Comparison of ENCODE assay signal across 37 mouse cellular contexts in genomic region chr10:78723416-78723815, GRCm38 (mm10). TPM values are rescaled to one million over a fixed set of nuclear protein-coding genes. Genes with fewer than 3 reads are reported as not detected.
DNase-seq lines count a peak whose midpoint lies in the region; ATAC-seq and TF ChIP-seq lines count a peak whose summit lies in the region.
"Had no signal": no experiment of that assay in that cellular context is flagged by ENCODE, and none has a peak within 500 bp of the region (broad histone marks: within the 10 kb centered on the region; RNA-seq: fewer than 3 reads in every experiment).

No protein-coding gene starts in this region.

- peaks cover 5% of the 10 kb centered on the region for H3K4me1 ChIP-seq in forebrain, postnatal 0 days (ENCODE audit: insufficient read depth)
- H3K4me1 ChIP-seq in forebrain, embryonic 11.5 days (replicated peaks; ENCODE audit: control insufficient read depth, insufficient read depth, low read length), result no peaks in the 10 kb centered on the region
- no peaks in the 10 kb centered on the region for H3K4me1 ChIP-seq in midbrain, postnatal 0 days (ENCODE audit: insufficient read depth, low read length)
- no peaks in the 10 kb centered on the region for H3K4me1 ChIP-seq in midbrain, embryonic 11.5 days (ENCODE audit: control insufficient read depth, insufficient read depth, low read length)
- peaks cover 11% of the 10 kb centered on the region for H3K4me1 ChIP-seq in limb, embryonic 10.5 days
- H3K4me1 ChIP-seq: heart, embryonic 12.5 days had no signal

- no peak for TF ChIP-seq CTCF in forebrain, postnatal 0 days (IDR thresholded peaks at IDR 0.05; ENCODE audit: low read depth)
- TF ChIP-seq CTCF in midbrain, postnatal 0 days (IDR thresholded peaks at IDR 0.05), result no peak
- no peak for TF ChIP-seq CTCF in layer of hippocampus, adult 2 months (conservative IDR thresholded peaks at IDR 0.05)

- 11% methylated on average over 2 of the region's 2 CpGs for WGBS in forebrain, postnatal 0 days
- 29% methylated on average over 2 of the region's 2 CpGs for WGBS in forebrain, embryonic 11.5 days
- WGBS in midbrain, postnatal 0 days, result 47% methylated on average over 2 of the region's 2 CpGs
- 49% methylated on average over 2 of the region's 2 CpGs for WGBS in midbrain, embryonic 11.5 days
- 15% methylated on average over 2 of the region's 2 CpGs for WGBS in limb, embryonic 10.5 days

- H3K9ac ChIP-seq in forebrain, postnatal 0 days, result no peak overlapping the region
- H3K9ac ChIP-seq in forebrain, embryonic 11.5 days (ENCODE audit: low read length), result no peak overlapping the region
- no peak overlapping the region for H3K9ac ChIP-seq in midbrain, postnatal 0 days (replicated peaks; ENCODE audit: low read length, poor library complexity, severe bottlenecking)
- no peak overlapping the region for H3K9ac ChIP-seq in midbrain, embryonic 11.5 days (ENCODE audit: low read length)
- H3K9ac ChIP-seq: heart, embryonic 12.5 days; hindbrain, embryonic 15.5 days; liver, embryonic 14.5 days had no signal

- H3K4me3 ChIP-seq in forebrain, postnatal 0 days (ENCODE audit: low read depth, low read length), result no peak overlapping the region
- H3K4me3 ChIP-seq in forebrain, embryonic 11.5 days (ENCODE audit: low read depth, low read length), result no peak overlapping the region
- H3K4me3 ChIP-seq in midbrain, postnatal 0 days (ENCODE audit: low read depth, low read length), result no peak overlapping the region
- H3K4me3 ChIP-seq in midbrain, embryonic 11.5 days (ENCODE audit: low read depth, low read length), result no peak overlapping the region
- H3K4me3 ChIP-seq in limb, embryonic 10.5 days, result no peak overlapping the region
- no peak overlapping the region for H3K4me3 ChIP-seq in layer of hippocampus, adult 2 months
- H3K4me3 ChIP-seq: gastrocnemius, adult 2 months; heart, adult 2 months; heart, embryonic 12.5 days; hindbrain, embryonic 15.5 days had no signal

- H3K27me3 ChIP-seq in forebrain, postnatal 0 days (ENCODE audit: insufficient read depth, low read length), result no peaks in the 10 kb centered on the region
- H3K27me3 ChIP-seq in forebrain, embryonic 11.5 days (ENCODE audit: control insufficient read depth, insufficient read depth, low read length), result no peaks in the 10 kb centered on the region
- no peaks in the 10 kb centered on the region for H3K27me3 ChIP-seq in midbrain, postnatal 0 days (ENCODE audit: insufficient read depth, low read length)
- H3K27me3 ChIP-seq in midbrain, embryonic 11.5 days (ENCODE audit: control insufficient read depth, insufficient read depth, low read length), result no peaks in the 10 kb centered on the region
- H3K27me3 ChIP-seq in limb, embryonic 10.5 days (ENCODE audit: low read depth, poor library complexity, severe bottlenecking), result no peaks in the 10 kb centered on the region
- H3K27me3 ChIP-seq: heart, embryonic 12.5 days; hindbrain, embryonic 15.5 days had no signal

- H3K4me2 ChIP-seq in forebrain, postnatal 0 days (ENCODE audit: low read depth), result no peak overlapping the region
- H3K4me2 ChIP-seq in forebrain, embryonic 11.5 days (ENCODE audit: low read depth, low read length, severe bottlenecking), result no peak overlapping the region
- H3K4me2 ChIP-seq in midbrain, postnatal 0 days (ENCODE audit: low read depth, low read length, poor library complexity, severe bottlenecking), result no peak overlapping the region
- H3K4me2 ChIP-seq in midbrain, embryonic 11.5 days, result no peak overlapping the region
- H3K4me2 ChIP-seq: heart, embryonic 12.5 days; hindbrain, embryonic 15.5 days had no signal

- no peaks in the 10 kb centered on the region for H3K36me3 ChIP-seq in forebrain, postnatal 0 days (ENCODE audit: insufficient read depth)
- H3K36me3 ChIP-seq in forebrain, embryonic 11.5 days (ENCODE audit: control insufficient read depth, insufficient read depth, low read length), result no peaks in the 10 kb centered on the region
- no peaks in the 10 kb centered on the region for H3K36me3 ChIP-seq in midbrain, postnatal 0 days (ENCODE audit: insufficient read depth, low read length)
- no peaks in the 10 kb centered on the region for H3K36me3 ChIP-seq in midbrain, embryonic 11.5 days (ENCODE audit: control insufficient read depth, insufficient read depth, low read length)
- H3K36me3 ChIP-seq in limb, embryonic 10.5 days, result no peaks in the 10 kb centered on the region
- H3K36me3 ChIP-seq: heart, embryonic 12.5 days; hindbrain, embryonic 15.5 days had no signal

- ATAC-seq in forebrain, postnatal 0 days, result peak; percentile 12
- ATAC-seq in forebrain, embryonic 11.5 days (replicated peaks; ENCODE audit: low FRiP score), result no peak
- ATAC-seq in midbrain, postnatal 0 days (ENCODE audit: low FRiP score), result no peak
- no peak for ATAC-seq in midbrain, embryonic 11.5 days (ENCODE audit: low FRiP score)

- H3K27ac ChIP-seq in forebrain, postnatal 0 days (ENCODE audit: low read depth, low read length), result no peak overlapping the region
- H3K27ac ChIP-seq in forebrain, embryonic 11.5 days (ENCODE audit: low read depth, low read length), result no peak overlapping the region
- no peak overlapping the region for H3K27ac ChIP-seq in midbrain, postnatal 0 days (ENCODE audit: low read depth, low read length)
- no peak overlapping the region for H3K27ac ChIP-seq in midbrain, embryonic 11.5 days (ENCODE audit: low read depth, low read length)
- H3K27ac ChIP-seq in limb, embryonic 10.5 days, result no peak overlapping the region
- H3K27ac ChIP-seq in layer of hippocampus, adult 2 months, result no peak overlapping the region
- H3K27ac ChIP-seq: gastrocnemius, adult 2 months; heart, adult 2 months; hindbrain, embryonic 15.5 days; liver, embryonic 14.5 days; macrophage had no signal

- no peaks in the 10 kb centered on the region for H3K9me3 ChIP-seq in forebrain, postnatal 0 days (ENCODE audit: low read length)
- H3K9me3 ChIP-seq in forebrain, embryonic 11.5 days (ENCODE audit: control insufficient read depth, low read length), result no peaks in the 10 kb centered on the region
- H3K9me3 ChIP-seq in midbrain, postnatal 0 days (ENCODE audit: low read length), result no peaks in the 10 kb centered on the region
- no peaks in the 10 kb centered on the region for H3K9me3 ChIP-seq in midbrain, embryonic 11.5 days (ENCODE audit: control insufficient read depth, low read length)
- H3K9me3 ChIP-seq in limb, embryonic 10.5 days (replicated peaks), result no peaks in the 10 kb centered on the region
- H3K9me3 ChIP-seq: heart, embryonic 12.5 days; hindbrain, embryonic 15.5 days had no signal

- DNase-seq in forebrain, postnatal 0 days, result peak; percentile 49
- no peak for DNase-seq in forebrain, embryonic 11.5 days (ENCODE audit: low spot score)
- peak; percentile 2 for DNase-seq in midbrain, postnatal 0 days (ENCODE audit: low spot score)
- no peak for DNase-seq in midbrain, embryonic 11.5 days (ENCODE audit: low spot score, missing footprints)
- DNase-seq in limb, embryonic 10.5 days (ENCODE audit: low spot score), result peak; percentile 47
- DNase-seq in retina, embryonic 14.5 days (ENCODE audit: low spot score), result peak; percentile 61
- DNase-seq in layer of hippocampus, adult 2 months (ENCODE audit: low spot score in 2 of 2), result no peak
- DNase-seq in lung, postnatal 4 days, result no peak
- DNase-seq: adrenal gland, postnatal 36 days; gastrocnemius, adult 2 months; gastrocnemius, postnatal 36 days; heart, adult 2 months; kidney, adult 2 months; kidney, postnatal 36 days; liver; lung, adult 2 months; thymus, postnatal 4 days had no signal

RNA-seq across cellular contexts. Expression of gene Casp14, which starts 5.3 kb away (rescaled TPM):
- total RNA-seq in forebrain, postnatal 0 days (2014; rRNA removed), result not detected in 2 replicates
- not detected in 2 replicates for polyA plus RNA-seq in forebrain, postnatal 0 days (2015; fragmentation: Nextera tagmentation; extraction: Ambion mirVana)
- not detected in 2 replicates for polyA plus RNA-seq in forebrain, embryonic 11.5 days (2014; fragmentation: Nextera tagmentation; extraction: Ambion mirVana)
- total RNA-seq in midbrain, postnatal 0 days (2014; rRNA removed), result 0.44 TPM in 1 of 2 replicates, not detected in the other
- not detected in 2 replicates for polyA plus RNA-seq in midbrain, postnatal 0 days (2015; fragmentation: Nextera tagmentation; extraction: Ambion mirVana)
- polyA plus RNA-seq in midbrain, embryonic 11.5 days (2014; fragmentation: Nextera tagmentation; extraction: Ambion mirVana), result not detected in 2 replicates
- polyA plus RNA-seq in limb, embryonic 10.5 days (2016; fragmentation: Nextera tagmentation; extraction: Ambion mirVana), result 0.06 TPM in 1 of 2 replicates, not detected in the other
- not detected for total RNA-seq in layer of hippocampus, adult 2 months (2021)
- total RNA-seq: adrenal gland, adult 18-20 months; adrenal gland, postnatal 36 days; gastrocnemius, adult 2 months; gastrocnemius, postnatal 36 days; heart, adult 2 months; hematopoietic stem cell, adult 5-6 weeks; layer of hippocampus, adult 8-10 months; layer of hippocampus, postnatal 25 days; left cerebral cortex, postnatal 10 days; megakaryocyte-erythroid progenitor cell, adult 5-6 weeks; MEL had no signal
- polyA plus RNA-seq: cerebellum, adult 2 months; heart, adult 2 months; heart, embryonic 12.5 days; heart, postnatal 0 days; hindbrain, embryonic 15.5 days; kidney, adult 2 months; kidney, embryonic 16.5 days; liver, embryonic 14.5 days; macrophage; midbrain, embryonic 14.5 days; small intestine, adult 2 months; testis, adult 2 months had no signal

RNA-seq across cellular contexts. Expression of gene Ccdc105, which starts 29.4 kb away (rescaled TPM):
- total RNA-seq in forebrain, postnatal 0 days (2014; rRNA removed), result not detected in 2 replicates
- polyA plus RNA-seq in forebrain, postnatal 0 days (2015; fragmentation: Nextera tagmentation; extraction: Ambion mirVana), result 0.16 and 0.17 TPM in 2 replicates
- 0.15 and 0.20 TPM in 2 replicates for polyA plus RNA-seq in forebrain, embryonic 11.5 days (2014; fragmentation: Nextera tagmentation; extraction: Ambion mirVana)
- total RNA-seq in midbrain, postnatal 0 days (2014; rRNA removed), result 0.22 TPM in 1 of 2 replicates, not detected in the other
- 0.23 and 0.26 TPM in 2 replicates for polyA plus RNA-seq in midbrain, postnatal 0 days (2015; fragmentation: Nextera tagmentation; extraction: Ambion mirVana)
- polyA plus RNA-seq in midbrain, embryonic 11.5 days (2014; fragmentation: Nextera tagmentation; extraction: Ambion mirVana), result 0.10 and 0.21 TPM in 2 replicates
- polyA plus RNA-seq in limb, embryonic 10.5 days (2016; fragmentation: Nextera tagmentation; extraction: Ambion mirVana), result 0.14 and 0.20 TPM in 2 replicates
- under 1 TPM; 0.81 to 0.84 TPM for total RNA-seq in layer of hippocampus, adult 2 months (2021)
- total RNA-seq: adrenal gland, adult 18-20 months; adrenal gland, postnatal 36 days; gastrocnemius, adult 2 months; gastrocnemius, postnatal 36 days; heart, adult 2 months; hematopoietic stem cell, adult 5-6 weeks; megakaryocyte-erythroid progenitor cell, adult 5-6 weeks; MEL had no signal
- polyA plus RNA-seq: heart, adult 2 months; heart, embryonic 12.5 days; heart, postnatal 0 days; intestine, embryonic 14.5 days; kidney, adult 2 months; kidney, embryonic 16.5 days; liver, embryonic 14.5 days; lung, adult 2 months; macrophage; small intestine, adult 2 months; stomach, embryonic 14.5 days; thymus, postnatal 0 days had no signal

RNA-seq across cellular contexts. Expression of gene Slc1a6, which starts 56.9 kb away (rescaled TPM):
- total RNA-seq in forebrain, postnatal 0 days (2014; rRNA removed), result 16.6 and 19.1 TPM in 2 replicates
- 10.7 and 15.5 TPM in 2 replicates for polyA plus RNA-seq in forebrain, postnatal 0 days (2015; fragmentation: Nextera tagmentation; extraction: Ambion mirVana)
- polyA plus RNA-seq in forebrain, embryonic 11.5 days (2014; fragmentation: Nextera tagmentation; extraction: Ambion mirVana), result 1.4 and 1.5 TPM in 2 replicates
- 45.9 and 66.1 TPM in 2 replicates for total RNA-seq in midbrain, postnatal 0 days (2014; rRNA removed)
- 30.7 and 33.4 TPM in 2 replicates for polyA plus RNA-seq in midbrain, postnatal 0 days (2015; fragmentation: Nextera tagmentation; extraction: Ambion mirVana)
- 1.1 TPM in 2 replicates for polyA plus RNA-seq in midbrain, embryonic 11.5 days (2014; fragmentation: Nextera tagmentation; extraction: Ambion mirVana)
- 0.49 and 1.1 TPM in 2 replicates for polyA plus RNA-seq in limb, embryonic 10.5 days (2016; fragmentation: Nextera tagmentation; extraction: Ambion mirVana)
- 10 to 100 TPM; 11.0 to 11.5 TPM for total RNA-seq in layer of hippocampus, adult 2 months (2021)
- total RNA-seq: adrenal gland, adult 18-20 months; adrenal gland, postnatal 36 days; gastrocnemius, adult 2 months; gastrocnemius, postnatal 36 days; heart, adult 2 months; hematopoietic stem cell, adult 5-6 weeks; megakaryocyte-erythroid progenitor cell, adult 5-6 weeks; MEL had no signal
- polyA plus RNA-seq: macrophage had no signal

Comparison
In these comparisons a context has a peak if more than half of its experiments do, and no peak if none do; other contexts are left out.
1. DNase-seq: peak in forebrain, postnatal 0 days (single experiment), midbrain, postnatal 0 days (single experiment), limb, embryonic 10.5 days (single experiment) and retina, embryonic 14.5 days (single experiment); none in forebrain, embryonic 11.5 days (single experiment), midbrain, embryonic 11.5 days (single experiment), layer of hippocampus, adult 2 months (0 of 2) and lung, postnatal 4 days (0 of 2).